ENCODE assay signal across 34 mouse cellular contexts in the genomic region with DNA sequence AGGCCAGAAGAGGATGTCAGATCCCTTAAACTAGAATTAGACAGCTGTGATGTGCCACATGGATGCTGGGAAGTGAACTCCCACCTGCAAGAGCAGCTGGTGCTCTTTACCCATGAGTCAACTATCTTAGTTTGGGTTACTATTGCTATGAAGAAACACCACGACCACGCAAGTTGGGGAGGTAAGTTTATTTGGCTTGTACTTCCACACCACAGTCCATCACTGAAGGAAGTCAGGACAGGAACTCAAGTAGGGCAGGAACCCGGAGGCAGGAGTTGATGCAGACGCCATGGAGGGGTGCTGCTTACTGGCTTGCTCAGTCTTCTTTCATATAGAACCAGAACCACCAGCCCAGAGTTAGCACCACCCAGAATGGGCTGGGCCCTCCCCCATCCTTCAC. TPM values are rescaled to one million over a fixed set of nuclear protein-coding genes. Genes with fewer than 3 reads are reported as not detected.
DNase-seq lines count a peak whose midpoint lies in the region; ATAC-seq and TF ChIP-seq lines count a peak whose summit lies in the region.
"Had no signal": no experiment of that assay in that cellular context is flagged by ENCODE, and none has a peak within 500 bp of the region (broad histone marks: within the 10 kb centered on the region; RNA-seq: fewer than 3 reads in every experiment).

No protein-coding gene starts in this region.

- no peak for ATAC-seq in liver, embryonic 11.5 days (replicated peaks; ENCODE audit: low FRiP score)
- ATAC-seq in liver, embryonic 12.5 days, result no peak
- ATAC-seq in hindbrain, embryonic 11.5 days (ENCODE audit: low FRiP score), result no peak
- ATAC-seq: activated CD4-positive, CD25-positive, alpha-beta regulatory T cell, adult 4 months; CD4-positive, CD25-positive, alpha-beta regulatory T cell, adult 4 months; forebrain, embryonic 14.5 days; forebrain, postnatal 0 days; hindbrain, postnatal 0 days; inflammation-experienced regulatory T-cells, adult 6 months; Patski had no signal

- no peaks in the 10 kb centered on the region for H3K9me3 ChIP-seq in liver, embryonic 11.5 days (ENCODE audit: control insufficient read depth, low read length)
- H3K9me3 ChIP-seq in liver, embryonic 12.5 days (replicated peaks), result no peaks in the 10 kb centered on the region
- no peaks in the 10 kb centered on the region for H3K9me3 ChIP-seq in hindbrain, embryonic 11.5 days (ENCODE audit: control insufficient read depth, low read length)
- H3K9me3 ChIP-seq: embryonic facial prominence, embryonic 12.5 days; embryonic facial prominence, embryonic 15.5 days; heart, embryonic 12.5 days; heart, embryonic 15.5 days; hindbrain, embryonic 10.5 days had no signal

- H3K27me3 ChIP-seq in liver, embryonic 11.5 days (replicated peaks; ENCODE audit: control insufficient read depth, insufficient read depth, low read length), result no peaks in the 10 kb centered on the region
- H3K27me3 ChIP-seq in liver, embryonic 12.5 days (replicated peaks), result no peaks in the 10 kb centered on the region
- H3K27me3 ChIP-seq in myocyte (ENCODE audit: control insufficient read depth, insufficient read depth, insufficient read length), result no peaks in the 10 kb centered on the region
- H3K27me3 ChIP-seq in hindbrain, embryonic 11.5 days (ENCODE audit: control insufficient read depth, insufficient read depth, low read length), result no peaks in the 10 kb centered on the region
- H3K27me3 ChIP-seq: embryonic facial prominence, embryonic 12.5 days; embryonic facial prominence, embryonic 15.5 days; heart, embryonic 12.5 days; heart, embryonic 15.5 days; Patski had no signal

- H3K4me1 ChIP-seq in liver, embryonic 11.5 days (replicated peaks; ENCODE audit: control insufficient read depth, insufficient read depth, low read length), result peaks cover 23% of the 10 kb centered on the region
- H3K4me1 ChIP-seq in liver, embryonic 12.5 days, result peaks cover 48% of the 10 kb centered on the region
- no peaks in the 10 kb centered on the region for H3K4me1 ChIP-seq in hindbrain, embryonic 11.5 days (replicated peaks; ENCODE audit: control insufficient read depth, insufficient read depth, low read length)

- no peak overlapping the region for H3K4me2 ChIP-seq in liver, embryonic 11.5 days
- no peak overlapping the region for H3K4me2 ChIP-seq in liver, embryonic 12.5 days
- no peak overlapping the region for H3K4me2 ChIP-seq in myocyte (ENCODE audit: low read depth)
- no peak overlapping the region for H3K4me2 ChIP-seq in hindbrain, embryonic 11.5 days (replicated peaks; ENCODE audit: low read depth, low read length)
- H3K4me2 ChIP-seq: embryonic facial prominence, embryonic 12.5 days; embryonic facial prominence, embryonic 15.5 days; heart, embryonic 12.5 days; heart, embryonic 15.5 days; hindbrain, embryonic 14.5 days had no signal

- no peak overlapping the region for H3K9ac ChIP-seq in liver, embryonic 11.5 days (ENCODE audit: low read depth, low read length)
- H3K9ac ChIP-seq in liver, embryonic 12.5 days, result no peak overlapping the region
- no peak overlapping the region for H3K9ac ChIP-seq in hindbrain, embryonic 11.5 days (ENCODE audit: low read depth, low read length)
- H3K9ac ChIP-seq: embryonic facial prominence, embryonic 12.5 days; embryonic facial prominence, embryonic 15.5 days; forebrain, postnatal 0 days; heart, embryonic 12.5 days; heart, embryonic 15.5 days; hindbrain, embryonic 14.5 days had no signal

- intact Hi-C loops in left cerebral cortex, postnatal 25 days (cut with DNase I), result no loop called here

- H3K36me3 ChIP-seq in liver, embryonic 11.5 days (ENCODE audit: control insufficient read depth, insufficient read depth, low read length), result peaks cover 34% of the 10 kb centered on the region
- peaks cover 41% of the 10 kb centered on the region for H3K36me3 ChIP-seq in liver, embryonic 12.5 days
- H3K36me3 ChIP-seq in myocyte (ENCODE audit: control insufficient read depth, insufficient read depth), result peaks cover 33% of the 10 kb centered on the region
- peaks cover 12% of the 10 kb centered on the region for H3K36me3 ChIP-seq in hindbrain, embryonic 11.5 days (ENCODE audit: control insufficient read depth, insufficient read depth, low read length)

- no peak for DNase-seq in liver, embryonic 11.5 days (ENCODE audit: low spot score)
- peak; percentile 53 for DNase-seq in ZHBTc4 (ENCODE audit: low read depth, low spot score)
- no peak for DNase-seq in kidney, postnatal 36 days
- no peak for DNase-seq in left cerebral cortex, postnatal 25 days (ENCODE audit: low spot score in 2 of 2)
- DNase-seq in hindbrain, embryonic 11.5 days (ENCODE audit: low spot score), result no peak
- DNase-seq: adrenal gland, postnatal 10 days; adrenal gland, postnatal 36 days; cerebellum, adult 18-20 months; cerebellum, adult 9-10 months; cerebellum, postnatal 14 days; forebrain, postnatal 0 days; gastrocnemius, adult 2 months; gastrocnemius, postnatal 14 days; heart, adult 18-20 months; heart, postnatal 10 days; heart, postnatal 36 days had no signal

- 50% methylated on average over 4 of the region's 4 CpGs for WGBS in liver, embryonic 11.5 days
- WGBS in liver, embryonic 12.5 days (ENCODE audit: insufficient replicate concordance), result 47% methylated on average over 4 of the region's 4 CpGs
- 81% methylated on average over 4 of the region's 4 CpGs for WGBS in hindbrain, embryonic 11.5 days

- no peak for TF ChIP-seq POLR2A in myocyte (IDR thresholded peaks at IDR 0.05; ENCODE audit: insufficient read length, low read depth)

- no peak overlapping the region for H3ac ChIP-seq in myocyte (ENCODE audit: control insufficient read depth, insufficient read length)

- H3K4me3 ChIP-seq in liver, embryonic 11.5 days (ENCODE audit: low read depth, low read length), result no peak overlapping the region
- H3K4me3 ChIP-seq in liver, embryonic 12.5 days, result no peak overlapping the region
- H3K4me3 ChIP-seq in myocyte, result no peak overlapping the region
- H3K4me3 ChIP-seq in hindbrain, embryonic 11.5 days (ENCODE audit: low read depth, low read length), result no peak overlapping the region
- H3K4me3 ChIP-seq: embryonic facial prominence, embryonic 12.5 days; embryonic facial prominence, embryonic 15.5 days; gastrocnemius, adult 2 months; heart, embryonic 12.5 days; heart, embryonic 15.5 days; hindbrain, embryonic 10.5 days had no signal

- peaks cover 2% of the 10 kb centered on the region for H3K79me2 ChIP-seq in myocyte (ENCODE audit: control insufficient read depth, insufficient read depth)

- H3K27ac ChIP-seq in liver, embryonic 11.5 days (ENCODE audit: low read depth, low read length), result peak overlapping the region; percentile 3; the same call in 1 of the 2 replicates
- H3K27ac ChIP-seq in liver, embryonic 12.5 days, result no peak overlapping the region
- no peak overlapping the region for H3K27ac ChIP-seq in hindbrain, embryonic 11.5 days (ENCODE audit: low read depth, low read length)
- H3K27ac ChIP-seq: embryonic facial prominence, embryonic 12.5 days; embryonic facial prominence, embryonic 15.5 days; gastrocnemius, adult 2 months; heart, embryonic 15.5 days; hindbrain, embryonic 10.5 days; hindbrain, embryonic 14.5 days; hindbrain, postnatal 0 days had no signal

TF ChIP-seq in myocyte, 11 proteins besides CTCF, POLR2A, EP300 and RAD21:
- no peak for TF ChIP-seq MAX (IDR thresholded peaks at IDR 0.05; ENCODE audit: low read depth)
- no peak for TF ChIP-seq MYOD1 (IDR thresholded peaks at IDR 0.05; ENCODE audit: control insufficient read depth in 1 of 3, insufficient read length in 2 of 3, low read depth in 2 of 3)
- TF ChIP-seq CEBPB (IDR thresholded peaks at IDR 0.05; ENCODE audit: insufficient read depth, poor library complexity, severe bottlenecking), result no peak
- TF ChIP-seq TCF3 (IDR thresholded peaks at IDR 0.05; ENCODE audit: insufficient read length, low read depth), result no peak
- no peak for TF ChIP-seq REST (IDR thresholded peaks at IDR 0.05; ENCODE audit: insufficient read depth, insufficient read length)
- TF ChIP-seq MYOG (IDR thresholded peaks at IDR 0.05; ENCODE audit: control insufficient read depth in 1 of 3, insufficient read depth in 1 of 3, insufficient read length in 2 of 3, low read depth in 2 of 3), result no peak
- TF ChIP-seq POLR2AphosphoS2 (IDR thresholded peaks at IDR 0.05; ENCODE audit: insufficient read length, low read depth), result peak; percentile 57

RNA-seq across cellular contexts. Expression of gene Colec11, which starts 3.9 kb away (rescaled TPM):
- polyA plus RNA-seq in liver, embryonic 11.5 days (2014; fragmentation: Nextera tagmentation; extraction: Ambion mirVana), result 24.2 and 24.3 TPM in 2 replicates
- 17.3 and 18.0 TPM in 2 replicates for polyA plus RNA-seq in liver, embryonic 12.5 days (2016; fragmentation: Nextera tagmentation; extraction: Ambion mirVana)
- polyA plus RNA-seq in myocyte (2012; fragmentation: generic; extraction: Trizol), result 0.06 TPM
- under 1 TPM; 0.60 to 0.62 TPM for total RNA-seq in left cerebral cortex, postnatal 25 days (2021)
- polyA plus RNA-seq in hindbrain, embryonic 11.5 days (2014; fragmentation: Nextera tagmentation; extraction: Ambion mirVana), result 0.21 and 0.51 TPM in 2 replicates
- polyA plus RNA-seq: C2C12; CD4-positive, CD25-positive, alpha-beta regulatory T cell, adult 4 months; forebrain, embryonic 11.5 days had no signal

RNA-seq across cellular contexts. Expression of gene Rps7, which starts 8.7 kb away (rescaled TPM):
- 1,023 and 1,028 TPM in 2 replicates for polyA plus RNA-seq in liver, embryonic 11.5 days (2014; fragmentation: Nextera tagmentation; extraction: Ambion mirVana)
- polyA plus RNA-seq in liver, embryonic 12.5 days (2016; fragmentation: Nextera tagmentation; extraction: Ambion mirVana), result 751 and 752 TPM in 2 replicates
- polyA plus RNA-seq in myocyte (2012; fragmentation: generic; extraction: Trizol), result 932 TPM
- 100 to 1,000 TPM; 282 to 283 TPM for total RNA-seq in left cerebral cortex, postnatal 25 days (2021)
- 766 and 780 TPM in 2 replicates for polyA plus RNA-seq in hindbrain, embryonic 11.5 days (2014; fragmentation: Nextera tagmentation; extraction: Ambion mirVana)

RNA-seq across cellular contexts. Expression of gene Rnaseh1, which starts 22.3 kb away (rescaled TPM):
- 28.7 and 30.8 TPM in 2 replicates for polyA plus RNA-seq in liver, embryonic 11.5 days (2014; fragmentation: Nextera tagmentation; extraction: Ambion mirVana)
- polyA plus RNA-seq in liver, embryonic 12.5 days (2016; fragmentation: Nextera tagmentation; extraction: Ambion mirVana), result 17.9 and 19.2 TPM in 2 replicates
- polyA plus RNA-seq in myocyte (2012; fragmentation: generic; extraction: Trizol), result 8.7 TPM
- total RNA-seq in left cerebral cortex, postnatal 25 days (2021), result 10 to 100 TPM; 12.9 to 13.4 TPM
- polyA plus RNA-seq in hindbrain, embryonic 11.5 days (2014; fragmentation: Nextera tagmentation; extraction: Ambion mirVana), result 25.4 and 27.7 TPM in 2 replicates

RNA-seq across cellular contexts. Expression of gene Allc, which starts 44.8 kb away (rescaled TPM):
- 0.13 TPM in 1 of 2 replicates, not detected in the other for polyA plus RNA-seq in liver, embryonic 11.5 days (2014; fragmentation: Nextera tagmentation; extraction: Ambion mirVana)
- not detected in 2 replicates for polyA plus RNA-seq in liver, embryonic 12.5 days (2016; fragmentation: Nextera tagmentation; extraction: Ambion mirVana)
- not detected for polyA plus RNA-seq in myocyte (2012; fragmentation: generic; extraction: Trizol)
- 1 to 10 TPM in 1 of 2 experiments, under 1 TPM in 1; 0.73 to 1.2 TPM for total RNA-seq in left cerebral cortex, postnatal 25 days (2021)
- not detected in 2 replicates for polyA plus RNA-seq in hindbrain, embryonic 11.5 days (2014; fragmentation: Nextera tagmentation; extraction: Ambion mirVana)
- total RNA-seq: adrenal gland, postnatal 10 days; adrenal gland, postnatal 36 days; ES-E14; gastrocnemius, adult 2 months; gastrocnemius, postnatal 14 days; gastrocnemius, postnatal 4 days; heart, adult 18-20 months; heart, postnatal 10 days; heart, postnatal 36 days; hindbrain, postnatal 0 days had no signal
- polyA plus RNA-seq: activated CD4-positive, CD25-positive, alpha-beta regulatory T cell, adult 4 months; C2C12; CD4-positive, CD25-positive, alpha-beta regulatory T cell, adult 4 months; embryonic facial prominence, embryonic 12.5 days; embryonic facial prominence, embryonic 15.5 days; forebrain, embryonic 11.5 days; forebrain, embryonic 14.5 days; heart, embryonic 12.5 days; heart, embryonic 15.5 days; hindbrain, embryonic 10.5 days; inflammation-experienced regulatory T-cells, adult 6 months; Patski had no signal

RNA-seq across cellular contexts. Expression of gene Adi1, which starts 47.9 kb away (rescaled TPM):
- polyA plus RNA-seq in liver, embryonic 11.5 days (2014; fragmentation: Nextera tagmentation; extraction: Ambion mirVana), result 80.0 and 91.4 TPM in 2 replicates
- 53.8 and 55.4 TPM in 2 replicates for polyA plus RNA-seq in liver, embryonic 12.5 days (2016; fragmentation: Nextera tagmentation; extraction: Ambion mirVana)
- 18.1 TPM for polyA plus RNA-seq in myocyte (2012; fragmentation: generic; extraction: Trizol)
- 10 to 100 TPM; 26.5 to 29.7 TPM for total RNA-seq in left cerebral cortex, postnatal 25 days (2021)
- polyA plus RNA-seq in hindbrain, embryonic 11.5 days (2014; fragmentation: Nextera tagmentation; extraction: Ambion mirVana), result 51.5 and 53.5 TPM in 2 replicates

Comparison
In these comparisons a context has a peak if more than half of its experiments do, and no peak if none do; other contexts are left out.
1. RNA of gene Colec11, which starts 3.9 kb away (polyA plus RNA-seq): 24.2 to 24.3 TPM in liver, embryonic 11.5 days and 17.3 to 18.0 TPM in liver, embryonic 12.5 days; 0.21 to 0.51 TPM in hindbrain, embryonic 11.5 days and 0.06 TPM in myocyte (single experiment); every median in the first group is over 10 times any median in the second.